Mouse (Mus musculus): ENCODE measurements around the gene Zfp169. TPM values are rescaled to one million over a fixed set of nuclear protein-coding genes. Genes with fewer than 3 reads are reported as not detected.

Gene Zfp169
- polyA plus RNA-seq, 1 experiment = 11.0 TPM

GRCm38 (mm10) chr13:48483606-48484005 lies 29.6 kb downstream of the Zfp169 start:
- no peak overlapping the region for H3K27ac ChIP-seq (ENCODE audit: insufficient read depth, low read depth, low read length)
- no peak overlapping the region for H3K4me3 ChIP-seq (ENCODE audit: insufficient read depth, low read length)
- no peaks in the 10 kb centered on the region for H3K4me1 ChIP-seq (ENCODE audit: control insufficient read depth, insufficient read depth, low read length)
- no peak for TF ChIP-seq CTCF (IDR thresholded peaks at IDR 0.05; ENCODE audit: low read depth, low read length)

GRCm38 (mm10) chr13:48468656-48469180 lies 44.5 kb downstream of the Zfp169 start:
- Histone ChIP-seq H3K4me3 (ENCODE audit: insufficient read depth, low read length) (no peak overlapping the region), H3K4me1 (ENCODE audit: control insufficient read depth, insufficient read depth, low read length) (no peaks in the 10 kb centered on the region), H3K27ac (ENCODE audit: insufficient read depth, low read depth, low read length) (no peak overlapping the region)
- TF ChIP-seq CTCF (IDR thresholded peaks at IDR 0.05; ENCODE audit: low read depth, low read length) = no peak
- TF ChIP-seq POLR2A (IDR thresholded peaks at IDR 0.05; ENCODE audit: borderline replicate concordance, low read depth, low read length) = no peak

DNA sequence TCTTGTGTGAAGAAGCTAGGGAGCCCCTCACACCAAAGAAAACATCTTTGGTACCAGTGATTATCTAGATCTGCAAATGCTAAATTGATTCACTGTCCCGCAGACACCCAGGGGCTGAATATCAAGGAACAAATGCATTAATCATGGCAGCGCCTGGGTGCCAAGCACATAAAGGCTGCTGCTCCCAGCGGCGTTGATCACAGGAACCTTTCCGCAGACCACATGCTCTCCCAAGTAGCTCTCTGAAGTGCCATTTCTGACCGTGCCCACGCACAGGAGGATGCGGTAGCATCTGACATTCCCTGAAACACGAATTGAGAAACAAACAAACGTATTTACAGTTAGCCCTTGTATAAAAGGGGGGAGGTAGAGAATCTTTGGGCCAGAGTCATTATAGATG lies 47.1 kb downstream of the Zfp169 start:
- Histone ChIP-seq H3K4me1 (ENCODE audit: control insufficient read depth, insufficient read depth, low read length) (no peaks in the 10 kb centered on the region), H3K4me3 (ENCODE audit: insufficient read depth, low read length) (no peak overlapping the region), H3K27ac (ENCODE audit: insufficient read depth, low read depth, low read length) (no peak overlapping the region)
- TF ChIP-seq CTCF (IDR thresholded peaks at IDR 0.05; ENCODE audit: low read depth, low read length) = no peak
- TF ChIP-seq POLR2A (IDR thresholded peaks at IDR 0.05; ENCODE audit: borderline replicate concordance, low read depth, low read length) = no peak

DNA sequence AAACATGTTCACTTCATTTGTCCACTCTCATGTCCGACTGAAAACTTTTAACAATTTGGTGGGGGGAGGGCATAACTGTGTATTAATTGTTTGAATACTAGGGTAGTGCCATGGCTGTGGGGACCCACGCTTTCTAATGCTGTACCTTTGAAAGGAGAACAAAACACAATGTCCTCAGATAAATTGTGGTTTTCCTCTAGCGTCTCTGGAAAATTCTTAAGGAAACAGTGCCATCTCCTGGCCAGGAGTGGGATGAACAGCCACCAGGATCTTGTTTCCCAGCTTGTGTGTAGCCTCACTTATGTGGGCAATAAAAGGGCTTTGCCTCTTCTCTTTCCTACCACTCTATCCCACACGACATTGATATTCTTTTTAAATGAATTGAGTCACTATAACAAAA lies 49.1 kb downstream of the Zfp169 start:
- H3K27ac ChIP-seq (ENCODE audit: insufficient read depth, low read depth, low read length) = no peak overlapping the region
- TF ChIP-seq POLR2A (IDR thresholded peaks at IDR 0.05; ENCODE audit: borderline replicate concordance, low read depth, low read length) (no peak), CTCF (IDR thresholded peaks at IDR 0.05; ENCODE audit: low read depth, low read length) (no peak)
- H3K4me3 ChIP-seq (ENCODE audit: insufficient read depth, low read length) = no peak overlapping the region
- no peaks in the 10 kb centered on the region for H3K4me1 ChIP-seq (ENCODE audit: control insufficient read depth, insufficient read depth, low read length)

GRCm38 (mm10) chr13:48459280-48459679 lies 54.0 kb downstream of the Zfp169 start:
- Histone ChIP-seq H3K27ac (ENCODE audit: insufficient read depth, low read depth, low read length) (no peak overlapping the region), H3K4me3 (ENCODE audit: insufficient read depth, low read length) (no peak overlapping the region), H3K4me1 (ENCODE audit: control insufficient read depth, insufficient read depth, low read length) (no peaks in the 10 kb centered on the region)
- TF ChIP-seq POLR2A (IDR thresholded peaks at IDR 0.05; ENCODE audit: borderline replicate concordance, low read depth, low read length) (no peak), CTCF (IDR thresholded peaks at IDR 0.05; ENCODE audit: low read depth, low read length) (no peak)

DNA sequence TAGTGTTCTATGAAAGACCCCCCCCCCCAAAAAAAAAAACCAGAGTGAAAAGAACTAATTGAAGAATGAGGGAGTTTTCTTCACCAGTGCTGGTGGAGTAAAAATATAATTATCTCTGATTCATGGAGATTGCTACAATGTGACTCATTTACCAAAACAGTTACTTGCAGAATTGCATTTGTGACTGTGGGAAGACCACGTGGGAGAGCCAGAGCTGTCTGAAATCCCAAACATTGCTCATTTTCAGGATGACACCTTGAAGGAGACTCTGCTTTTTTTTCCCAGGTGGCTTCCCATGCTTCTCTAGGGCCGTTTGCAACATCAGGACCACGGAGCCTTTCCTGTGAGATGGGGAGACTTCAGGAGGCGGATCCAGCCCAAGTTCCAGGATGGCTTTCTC lies 65.1 kb downstream of the Zfp169 start:
- Histone ChIP-seq H3K27ac (ENCODE audit: insufficient read depth, low read depth, low read length) (no peak overlapping the region), H3K4me1 (ENCODE audit: control insufficient read depth, insufficient read depth, low read length) (no peaks in the 10 kb centered on the region), H3K4me3 (ENCODE audit: insufficient read depth, low read length) (no peak overlapping the region)
- no peak for TF ChIP-seq POLR2A (IDR thresholded peaks at IDR 0.05; ENCODE audit: borderline replicate concordance, low read depth, low read length)

GRCm38 (mm10) chr13:48443996-48444395 lies 69.3 kb downstream of the Zfp169 start:
- Histone ChIP-seq H3K27ac (ENCODE audit: insufficient read depth, low read depth, low read length) (no peak overlapping the region), H3K4me1 (ENCODE audit: control insufficient read depth, insufficient read depth, low read length) (no peaks in the 10 kb centered on the region), H3K4me3 (ENCODE audit: insufficient read depth, low read length) (no peak overlapping the region)
- TF ChIP-seq POLR2A (IDR thresholded peaks at IDR 0.05; ENCODE audit: borderline replicate concordance, low read depth, low read length) (no peak), CTCF (IDR thresholded peaks at IDR 0.05; ENCODE audit: low read depth, low read length) (no peak)

DNA sequence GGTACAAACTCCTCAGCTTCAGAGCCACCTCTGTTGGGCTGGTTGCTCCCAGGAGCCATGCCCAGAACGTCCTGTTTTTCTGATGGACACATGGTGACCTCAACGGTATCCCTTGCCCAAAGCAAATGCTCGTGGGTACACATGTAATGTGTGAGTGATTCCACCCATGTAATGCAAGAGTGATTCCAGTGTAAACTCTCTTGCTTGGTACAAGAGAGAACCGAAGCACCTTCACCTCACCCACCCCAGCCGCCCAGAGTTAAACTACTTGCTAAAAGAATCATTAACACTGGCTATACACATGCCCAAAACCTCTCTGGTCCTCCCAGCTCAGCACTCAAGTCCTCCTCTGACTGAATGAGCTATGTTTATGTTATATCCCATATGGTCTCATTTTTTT lies 74.9 kb downstream of the Zfp169 start:
- Histone ChIP-seq H3K27ac (ENCODE audit: insufficient read depth, low read depth, low read length) (no peak overlapping the region), H3K4me3 (ENCODE audit: insufficient read depth, low read length) (no peak overlapping the region), H3K4me1 (ENCODE audit: control insufficient read depth, insufficient read depth, low read length) (no peaks in the 10 kb centered on the region)
- TF ChIP-seq POLR2A (IDR thresholded peaks at IDR 0.05; ENCODE audit: borderline replicate concordance, low read depth, low read length) (no peak), CTCF (IDR thresholded peaks at IDR 0.05; ENCODE audit: low read depth, low read length) (no peak)

Other genes with a start within 250 kb of the Zfp169 start
- gene A830005F24Rik, start 119 bp upstream of the Zfp169 start, polyA plus RNA-seq (2012; ENCODE audit: insufficient read depth, insufficient read length, missing spikeins) = not detected in 2 replicates
- 2.3 and 2.9 TPM in 2 replicates for gene Ptpdc1, start 112.2 kb upstream of the Zfp169 start, polyA plus RNA-seq (2012; ENCODE audit: insufficient read depth, insufficient read length, missing spikeins)
- gene Barx1, start 149.5 kb upstream of the Zfp169 start, polyA plus RNA-seq (2012; ENCODE audit: insufficient read depth, insufficient read length, missing spikeins) = not detected in 2 replicates